Mouse (Mus musculus) frontal cortex, adult (tissue): ENCODE measurements around the gene Vmn1r27.

Experiments
- ATAC-seq: cut with Nextera tagmentation; 2 replicates; pipeline ENCODE4 v1.9.2; 2017; ENCODE audit warnings: mild to moderate bottlenecking, moderate library complexity, mixed read lengths; ENCODE audit not compliant: low TSS enrichment

The Vmn1r27 gene

GRCm38 (mm10) chr6:58218721-58219120, at the start of gene Vmn1r27:
TSS of gene Vmn1r27 (minus strand) at chr6:58218821.
- no peak for ATAC-seq

GRCm38 (mm10) chr6:58261737-58262136, 43.1 kb upstream of the Vmn1r27 start, which contains the start of gene Vmn1r28:
TSS of gene Vmn1r28 (plus strand) at chr6:58262037.
- ATAC-seq: no peak

GRCm38 (mm10) chr6:58216119-58216518, 2.5 kb downstream of the Vmn1r27 start:
- peak; percentile 52; the same call in 1 of the 2 replicates for ATAC-seq
